Mouse (Mus musculus) frontal cortex, adult (tissue): ENCODE results near the gene Kctd10.

Experiments used
- ATAC-seq: cut with Nextera tagmentation; 2 replicates; pipeline ENCODE4 v1.9.2; 2017; ENCODE audit warnings: mild to moderate bottlenecking, moderate library complexity, mixed read lengths; ENCODE audit not compliant: low TSS enrichment

Kctd10 gene

DNA sequence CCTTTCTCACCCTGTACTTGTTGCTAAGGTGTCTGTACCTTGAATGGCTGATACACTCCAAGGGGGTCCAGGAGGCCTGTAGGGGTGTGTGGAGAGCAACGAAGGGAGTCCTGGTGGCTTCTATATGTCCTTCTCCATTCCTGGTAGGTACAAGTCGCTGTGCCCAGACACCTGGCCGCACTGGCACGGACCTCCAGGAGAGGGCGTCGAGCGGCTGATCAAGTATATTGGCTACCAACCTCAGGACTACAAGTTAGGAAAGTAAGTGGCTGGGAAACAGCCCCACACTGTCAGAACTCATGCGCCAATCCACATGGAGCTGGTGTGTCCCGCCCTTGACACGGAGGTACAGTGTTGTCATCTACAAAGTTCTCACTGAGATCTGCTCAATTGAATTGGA is 28.8 kb downstream of the Kctd10 start:
- no peak for ATAC-seq

DNA sequence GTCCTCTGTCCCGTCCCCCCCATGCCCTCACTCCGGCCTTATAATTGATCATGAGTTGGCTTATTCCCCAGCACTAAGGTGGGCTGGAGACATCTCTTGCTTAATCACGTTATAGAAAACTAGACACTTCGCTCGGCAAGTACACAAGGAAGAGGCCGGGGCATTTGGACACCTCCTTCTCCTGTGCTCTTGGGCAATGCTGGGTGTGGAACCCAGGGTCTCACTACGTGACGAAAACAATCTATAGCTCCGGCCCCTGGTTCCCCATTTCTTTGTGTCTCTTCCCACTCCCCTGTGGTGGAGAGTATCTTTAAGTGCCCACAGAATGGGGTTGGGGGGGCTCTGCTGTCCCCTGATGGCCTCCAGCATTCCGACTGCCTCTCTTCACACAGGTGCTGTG is 33.3 kb downstream of the Kctd10 start:
- no peak for ATAC-seq

DNA sequence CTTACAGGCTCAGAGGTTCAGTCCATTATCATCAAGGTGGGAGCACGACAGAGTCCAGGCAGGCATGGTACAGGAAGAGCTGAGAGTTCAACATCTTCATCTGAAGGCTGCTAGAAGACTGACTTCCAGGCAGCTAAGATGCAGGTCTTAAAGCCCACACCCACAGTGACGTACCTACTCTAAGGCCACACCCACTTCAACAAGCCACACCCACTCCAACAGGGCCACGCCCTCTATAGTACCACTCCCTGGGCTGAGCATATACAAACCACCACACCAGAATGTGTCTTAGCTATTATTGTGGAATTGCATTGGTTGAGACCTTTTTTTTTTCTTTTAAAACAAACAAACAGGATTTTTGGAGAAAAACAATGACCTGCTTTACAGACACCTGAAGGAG is 34.8 kb downstream of the Kctd10 start:
- no peak for ATAC-seq

DNA sequence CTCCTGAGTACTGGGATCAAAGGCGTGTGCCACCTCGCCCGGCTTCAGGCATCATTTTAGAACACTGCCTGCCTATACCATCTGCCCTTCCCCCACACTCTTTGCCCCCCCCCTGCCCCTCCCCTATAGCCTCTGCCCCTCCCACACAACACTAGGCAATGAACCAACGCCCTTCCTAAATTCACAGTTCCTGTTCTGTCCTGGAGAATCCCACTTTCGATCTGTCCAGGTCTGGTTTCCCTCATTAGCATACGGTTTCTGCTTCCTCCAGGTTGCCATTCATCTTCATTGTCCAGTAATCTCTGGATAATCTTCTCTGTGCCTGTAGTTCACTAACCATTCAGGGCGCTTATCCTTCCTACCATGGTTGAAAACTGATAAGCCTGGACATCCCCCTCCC is 36.7 kb downstream of the Kctd10 start:
- no peak for ATAC-seq

DNA sequence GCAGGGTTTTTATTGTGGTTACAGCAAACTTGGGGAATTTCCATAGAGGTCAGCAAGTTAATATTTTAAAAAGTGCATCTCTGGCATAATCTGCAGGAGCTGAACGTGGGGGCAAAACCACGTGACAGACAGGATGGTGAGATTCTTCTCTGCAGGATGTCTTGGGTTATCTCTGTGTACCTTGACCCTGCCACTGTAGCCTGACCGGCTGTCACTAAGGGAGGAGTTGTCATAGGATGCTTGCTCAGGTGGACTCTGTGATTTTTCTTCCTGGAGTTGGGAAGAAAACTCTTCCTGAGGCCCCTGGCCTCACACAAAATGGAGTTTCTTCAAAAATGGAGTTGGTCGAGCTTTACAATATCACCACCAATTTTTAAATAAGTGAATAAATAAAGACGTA is 37.3 kb downstream of the Kctd10 start:
- ATAC-seq, result no peak

DNA sequence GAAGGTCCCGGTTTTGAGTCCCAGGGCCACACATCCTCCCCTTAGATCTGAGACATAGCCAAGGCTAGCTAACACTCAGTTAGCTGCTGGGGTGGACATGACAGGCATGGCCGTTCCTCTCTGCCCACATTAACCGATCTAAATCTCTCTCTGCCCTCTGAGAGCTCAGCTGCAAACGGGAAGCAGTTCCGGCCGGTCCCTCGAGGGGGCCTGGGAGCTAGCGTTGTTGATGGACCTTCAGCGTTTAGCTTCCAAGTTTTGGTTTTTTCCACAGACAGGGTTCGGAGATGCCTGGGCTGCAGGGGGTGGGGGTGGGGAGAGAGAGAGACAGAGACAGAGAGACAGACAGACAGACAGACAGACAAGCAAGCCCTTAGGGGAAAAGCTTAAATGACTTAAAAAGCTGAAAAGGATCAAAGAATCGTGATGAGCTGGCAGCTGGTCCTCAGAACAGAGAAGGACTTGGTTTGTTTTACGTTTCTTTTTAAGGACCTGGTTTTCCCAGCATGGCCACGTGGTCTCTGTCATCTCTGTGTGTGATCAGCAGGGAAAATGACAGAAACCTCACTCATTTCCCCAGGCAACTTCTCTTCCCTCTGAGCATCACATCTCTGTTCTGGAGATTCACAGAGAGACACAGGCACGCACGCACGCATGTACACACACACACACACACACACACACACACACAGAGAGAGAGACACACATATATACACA is 56.4 kb downstream of the Kctd10 start:
- ATAC-seq, result peak; percentile 69; the same call in 1 of the 2 replicates

DNA sequence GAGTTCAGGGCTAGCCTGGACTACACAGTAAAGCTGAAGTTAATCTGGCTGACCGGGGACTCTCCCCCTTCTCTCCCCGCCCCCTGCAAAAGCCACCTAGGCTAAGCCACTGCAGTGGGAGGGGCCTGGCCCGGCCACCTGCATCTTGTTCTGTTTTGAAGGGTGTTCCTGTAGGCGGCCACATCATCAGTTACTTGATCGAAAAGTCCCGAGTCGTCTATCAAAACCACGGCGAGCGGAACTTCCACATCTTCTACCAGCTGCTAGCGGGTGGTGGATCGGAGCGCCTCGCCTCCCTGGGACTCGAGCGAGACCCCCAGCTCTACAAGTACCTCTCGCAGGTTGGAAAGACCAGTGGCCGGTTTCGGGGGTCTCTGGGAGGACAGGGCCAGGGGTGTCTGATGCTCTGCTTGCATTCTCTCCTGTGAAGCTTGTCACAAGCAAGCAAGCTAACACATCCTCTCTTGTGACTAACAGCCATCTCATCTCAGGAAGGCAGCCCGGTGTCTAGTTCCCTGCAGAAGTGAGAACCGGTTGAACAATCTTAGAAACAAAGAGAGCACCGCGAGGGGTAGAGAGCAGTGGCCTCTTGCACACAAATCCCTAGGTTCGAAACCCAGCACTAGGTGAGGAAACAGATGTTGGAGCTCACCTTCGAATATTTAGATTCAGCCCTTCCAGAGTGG is 57.1 kb downstream of the Kctd10 start:
- ATAC-seq, result no peak
